Mouse (Mus musculus) hindbrain, embryonic 13.5 days (tissue): ENCODE results near the gene Gm49392. TPM values are rescaled to one million over a fixed set of nuclear protein-coding genes. Genes with fewer than 3 reads are reported as not detected.

ENCODE experiments used
- ATAC-seq: fragments of 200-750 bp; cut with Nextera tagmentation; 2 replicates; pipeline ENCODE4 v1.8.0; 2017; ENCODE audit warnings: moderate TSS enrichment; ENCODE audit not compliant: low FRiP score
- H3K27ac ChIP-seq: fragments of 300-500 bp; sonication (generic); 2 replicates; pipeline ENCODE4 v1.5.1; 2015; ENCODE audit warnings: inconsistent platforms, mild to moderate bottlenecking, moderate library complexity
- H3K27me3 ChIP-seq: fragments of 300-500 bp; sonication (generic); 2 replicates; pipeline ENCODE4 v1.6.1; 2015; ENCODE audit warnings: mild to moderate bottlenecking, inconsistent platforms
- H3K36me3 ChIP-seq: fragments of 300-500 bp; sonication (generic); 2 replicates; pipeline ENCODE4 v1.6.1; 2015; ENCODE audit warnings: mild to moderate bottlenecking, inconsistent platforms
- H3K4me1 ChIP-seq: fragments of 300-500 bp; sonication (generic); replicated peaks from 2 replicates; pipeline ENCODE4 v1.6.1; 2015; ENCODE audit warnings: inconsistent platforms
- H3K4me2 ChIP-seq: fragments of 300-500 bp; sonication (generic); 2 replicates; pipeline ENCODE4 v1.6.1; 2015; ENCODE audit warnings: inconsistent platforms, mild to moderate bottlenecking, moderate library complexity
- H3K4me3 ChIP-seq: fragments of 300-500 bp; sonication (generic); 2 replicates; pipeline ENCODE4 v1.5.1; 2015; ENCODE audit warnings: mild to moderate bottlenecking, inconsistent platforms
- H3K9ac ChIP-seq: fragments of 300-500 bp; sonication (generic); 2 replicates; pipeline ENCODE4 v1.6.1; 2015; ENCODE audit warnings: mild to moderate bottlenecking, inconsistent platforms
- H3K9me3 ChIP-seq: fragments of 300-500 bp; sonication (generic); 2 replicates; pipeline ENCODE4 v1.6.1; 2016; ENCODE audit warnings: inconsistent platforms
- WGBS: fragments of 180-500 bp; shearing (Covaris S2); methylation state at CpG from one replicate; pipeline ENCODE4 v1.1.7; 2015; 5-methylcytosine and 5-hydroxymethylcytosine counted together
- polyA plus RNA-seq: library from polyadenylated mRNA; unstranded; fragments of >200 nt; fragmentation: Nextera tagmentation; extraction: Ambion mirVana; gene quantifications from 2 replicates; pipeline ENCODE4 v1.2.1, GENCODE M21; 2015

Gm49392 gene
- polyA plus RNA-seq, 1 experiment from 2014 or later = 0.18 TPM

DNA sequence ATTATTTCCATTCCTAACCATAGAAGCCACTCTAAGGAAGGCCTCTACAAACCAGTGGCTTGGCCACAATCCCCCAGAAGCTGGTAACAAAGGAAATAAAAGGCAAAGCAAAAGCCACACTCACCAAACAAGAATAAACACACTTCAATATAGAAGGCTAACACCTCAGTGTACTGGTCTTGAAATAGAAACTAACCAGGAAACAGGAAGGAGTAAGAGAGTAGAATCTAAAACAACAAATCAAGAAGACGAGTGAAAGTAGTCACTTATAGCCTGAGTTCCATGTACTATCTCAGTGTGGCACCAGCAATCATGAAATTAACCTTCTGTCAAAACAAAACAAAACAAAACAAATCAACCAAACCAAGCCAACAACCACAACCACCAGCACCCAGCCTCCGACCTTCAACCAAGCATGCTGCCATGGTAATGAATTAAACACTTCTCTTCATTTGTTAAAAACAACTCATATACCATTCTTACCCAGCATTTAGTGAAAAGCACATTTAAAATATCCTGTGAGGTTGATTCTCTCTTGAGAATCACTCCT lies 57.3 kb downstream of the Gm49392 start:
- 81% methylated on average over 2 of the region's 2 CpGs for WGBS
- Histone ChIP-seq H3K4me2 (no peak overlapping the region), H3K4me3 (no peak overlapping the region), H3K4me1 (no peaks in the 10 kb centered on the region), H3K27me3 (no peaks in the 10 kb centered on the region), H3K9me3 (no peaks in the 10 kb centered on the region), H3K36me3 (no peaks in the 10 kb centered on the region), H3K9ac (no peak overlapping the region), H3K27ac (no peak overlapping the region)
- ATAC-seq = no peak

GRCm38 (mm10) chr13:60826052-60826451 lies 70.6 kb downstream of the Gm49392 start:
- H3K27ac ChIP-seq = no peak overlapping the region
- no peak for ATAC-seq
- H3K4me1 ChIP-seq = no peaks in the 10 kb centered on the region
- no peaks in the 10 kb centered on the region for H3K27me3 ChIP-seq
- no peaks in the 10 kb centered on the region for H3K9me3 ChIP-seq
- no peak overlapping the region for H3K9ac ChIP-seq
- 71% methylated on average over 3 of the region's 3 CpGs for WGBS
- H3K36me3 ChIP-seq = no peaks in the 10 kb centered on the region
- no peak overlapping the region for H3K4me3 ChIP-seq
- no peak overlapping the region for H3K4me2 ChIP-seq

- Histone ChIP-seq H3K4me1 (no peaks in the 10 kb centered on the region), H3K27ac (no peak overlapping the region), H3K9me3 (no peaks in the 10 kb centered on the region), H3K27me3 (no peaks in the 10 kb centered on the region), H3K4me2 (no peak overlapping the region), H3K9ac (no peak overlapping the region), H3K36me3 (no peaks in the 10 kb centered on the region), H3K4me3 (no peak overlapping the region)
- 79% methylated on average over 3 of the region's 3 CpGs for WGBS
- ATAC-seq = no peak
Observed at GRCm38 (mm10) chr13:60820486-60821175, 76.1 kb downstream of the Gm49392 start.

DNA sequence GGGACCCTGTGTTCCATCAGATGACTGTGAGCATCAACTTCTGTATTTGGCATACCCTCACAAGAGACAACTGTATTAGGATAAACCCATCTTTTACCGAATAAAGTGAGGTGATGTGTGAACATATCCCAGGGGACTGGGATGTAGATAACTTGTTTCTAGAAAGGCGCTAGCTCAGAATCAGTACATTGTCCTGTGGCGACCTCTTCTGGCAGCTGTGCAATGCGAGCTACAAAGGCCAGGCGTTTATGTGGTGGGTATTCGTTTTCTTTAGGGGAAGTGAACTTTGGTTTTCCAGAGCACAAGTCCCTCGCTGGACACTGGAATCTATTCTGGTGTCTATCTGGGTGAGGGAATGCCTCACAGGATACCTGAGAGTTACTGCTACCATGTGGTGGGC lies 77.2 kb downstream of the Gm49392 start:
- Histone ChIP-seq H3K27ac (no peak overlapping the region), H3K4me2 (no peak overlapping the region), H3K27me3 (no peaks in the 10 kb centered on the region), H3K36me3 (no peaks in the 10 kb centered on the region), H3K4me3 (no peak overlapping the region), H3K9me3 (no peaks in the 10 kb centered on the region), H3K4me1 (no peaks in the 10 kb centered on the region), H3K9ac (no peak overlapping the region)
- ATAC-seq = no peak
- 15% methylated on average over 7 of the region's 7 CpGs for WGBS

- Histone ChIP-seq H3K9ac (no peak overlapping the region), H3K4me3 (no peak overlapping the region), H3K4me2 (no peak overlapping the region), H3K36me3 (no peaks in the 10 kb centered on the region), H3K9me3 (no peaks in the 10 kb centered on the region), H3K27ac (no peak overlapping the region), H3K4me1 (no peaks in the 10 kb centered on the region), H3K27me3 (no peaks in the 10 kb centered on the region)
- no peak for ATAC-seq
- 93% methylated on average over 1 of the region's 1 CpGs for WGBS
Observed at GRCm38 (mm10) chr13:60813722-60814121, 83.0 kb downstream of the Gm49392 start.

- Histone ChIP-seq H3K4me1 (no peaks in the 10 kb centered on the region), H3K36me3 (no peaks in the 10 kb centered on the region), H3K9me3 (no peaks in the 10 kb centered on the region), H3K4me2 (no peak overlapping the region), H3K27me3 (no peaks in the 10 kb centered on the region), H3K9ac (no peak overlapping the region), H3K4me3 (no peak overlapping the region), H3K27ac (no peak overlapping the region)
- WGBS = 92% methylated on average over 6 of the region's 6 CpGs
- no peak for ATAC-seq
Observed at GRCm38 (mm10) chr13:60812768-60813167, 83.9 kb downstream of the Gm49392 start.

- Histone ChIP-seq H3K27ac (no peak overlapping the region), H3K4me2 (no peak overlapping the region), H3K27me3 (no peaks in the 10 kb centered on the region), H3K4me3 (no peak overlapping the region), H3K36me3 (no peaks in the 10 kb centered on the region), H3K9me3 (no peaks in the 10 kb centered on the region), H3K4me1 (no peaks in the 10 kb centered on the region), H3K9ac (no peak overlapping the region)
- ATAC-seq = no peak
- WGBS = 84% methylated on average over 2 of the region's 2 CpGs
Observed at GRCm38 (mm10) chr13:60809690-60810089, 87.0 kb downstream of the Gm49392 start.

DNA sequence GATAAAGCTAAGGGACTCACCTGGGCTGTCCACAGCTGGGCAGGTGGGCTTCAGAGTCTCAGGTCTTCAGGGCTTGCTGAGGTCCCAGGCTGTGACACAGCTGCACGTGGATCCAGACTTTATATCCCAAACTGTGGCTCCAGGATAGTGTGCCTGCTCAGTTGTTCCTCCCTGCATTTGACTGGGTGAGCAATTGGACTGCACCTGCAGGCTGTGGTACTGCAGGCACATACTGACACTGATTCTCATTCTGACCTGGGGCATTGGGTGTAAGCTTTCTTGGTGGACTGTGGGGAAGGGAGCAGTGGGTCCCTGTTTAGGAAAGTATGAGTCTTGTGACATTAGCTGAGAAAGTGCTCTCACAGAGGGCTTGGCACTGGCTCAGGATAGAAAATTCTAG lies 93.9 kb downstream of the Gm49392 start, which contains the start of gene Ctsll3:
Gene Ctsll3 (minus strand): TSS at position 101 of the 400 bp plus-strand sequence.
- Histone ChIP-seq H3K27me3 (no peaks in the 10 kb centered on the region), H3K4me2 (no peak within 1 kb of the TSS), H3K4me1 (no peaks in the 10 kb centered on the region), H3K4me3 (no peak within 1 kb of the TSS), H3K9ac (no peak within 1 kb of the TSS), H3K36me3 (no peaks in the 10 kb centered on the region), H3K27ac (no peak within 1 kb of the TSS), H3K9me3 (no peaks in the 10 kb centered on the region)
- ATAC-seq = no peak
- WGBS = 71% methylated on average over 1 of the region's 1 CpGs

Other genes starting within 250 kb of the Gm49392 start
- gene BC051665, start 110.5 kb downstream of the Gm49392 start, polyA plus RNA-seq = not detected in 2 replicates
- gene Ctsll3, start 94.0 kb downstream of the Gm49392 start, polyA plus RNA-seq = not detected in 2 replicates
- not detected in 2 replicates for gene 4930486L24Rik, start 32.4 kb downstream of the Gm49392 start, polyA plus RNA-seq
- gene Ctla2b, start 553 bp upstream of the Gm49392 start, polyA plus RNA-seq = 1.7 and 2.5 TPM in 2 replicates
- gene Tpbpb, start 8.0 kb upstream of the Gm49392 start, polyA plus RNA-seq = not detected in 2 replicates
- gene Gm49393, start 38.7 kb upstream of the Gm49392 start, polyA plus RNA-seq = not detected in 2 replicates
- gene Gm49391, start 39.7 kb upstream of the Gm49392 start, polyA plus RNA-seq = 0.28 and 1.1 TPM in 2 replicates
- gene Ctla2a, start 39.7 kb upstream of the Gm49392 start, polyA plus RNA-seq = 14.1 and 17.5 TPM in 2 replicates
- gene Tpbpa, start 45.1 kb upstream of the Gm49392 start, polyA plus RNA-seq = not detected in 2 replicates
- not detected in 2 replicates for gene Ctsj, start 109.1 kb upstream of the Gm49392 start, polyA plus RNA-seq
- not detected in 2 replicates for gene Ctsq, start 143.7 kb upstream of the Gm49392 start, polyA plus RNA-seq